ENCODE assay signal across 9 mouse cellular contexts in genomic region chr14:61012397-61012931, GRCm38 (mm10). TPM values are rescaled to one million over a fixed set of nuclear protein-coding genes. Genes with fewer than 3 reads are reported as not detected.
DNase-seq lines count a peak whose midpoint lies in the region; ATAC-seq and TF ChIP-seq lines count a peak whose summit lies in the region.
"Had no signal": no experiment of that assay in that cellular context is flagged by ENCODE, and none has a peak within 500 bp of the region (broad histone marks: within the 10 kb centered on the region; RNA-seq: fewer than 3 reads in every experiment).

No protein-coding gene starts in this region.

- peak overlapping the region; percentile 60 for H3K4me2 ChIP-seq in intestine, postnatal 0 days (replicated peaks; ENCODE audit: low read depth)
- peak overlapping the region; percentile 45 for H3K4me2 ChIP-seq in midbrain, embryonic 14.5 days (ENCODE audit: low read length)
- H3K4me2 ChIP-seq in stomach, embryonic 15.5 days, result peak overlapping the region; percentile 45

- no peak overlapping the region for H3K27ac ChIP-seq in intestine, postnatal 0 days (ENCODE audit: low read depth, low read length)
- peak overlapping the region; percentile 34; the same call in 1 of the 2 replicates for H3K27ac ChIP-seq in midbrain, embryonic 14.5 days (replicated peaks; ENCODE audit: low read depth, low read length)
- peak overlapping the region; percentile 70 for H3K27ac ChIP-seq in stomach, embryonic 15.5 days
- H3K27ac ChIP-seq: macrophage had no signal

- peak overlapping the region; percentile 23 for H3K4me3 ChIP-seq in intestine, postnatal 0 days (ENCODE audit: low read depth, low read length)
- H3K4me3 ChIP-seq in midbrain, embryonic 14.5 days (replicated peaks; ENCODE audit: low read depth, low read length), result peak overlapping the region; percentile 15
- H3K4me3 ChIP-seq in stomach, embryonic 15.5 days (replicated peaks), result peak overlapping the region; percentile 15

- H3K36me3 ChIP-seq in intestine, postnatal 0 days (ENCODE audit: control insufficient read depth, insufficient read depth), result no peaks in the 10 kb centered on the region
- H3K36me3 ChIP-seq in midbrain, embryonic 14.5 days (ENCODE audit: control insufficient read depth, insufficient read depth, low read length), result no peaks in the 10 kb centered on the region
- H3K36me3 ChIP-seq in stomach, embryonic 15.5 days, result no peaks in the 10 kb centered on the region

- H3K4me1 ChIP-seq in intestine, postnatal 0 days (replicated peaks; ENCODE audit: control insufficient read depth, insufficient read depth, low read length), result no peaks in the 10 kb centered on the region; the same call in 1 of the 2 replicates
- peaks cover 14% of the 10 kb centered on the region; the same call in 1 of the 2 replicates for H3K4me1 ChIP-seq in midbrain, embryonic 14.5 days (ENCODE audit: control insufficient read depth, insufficient read depth, low read length)
- H3K4me1 ChIP-seq in stomach, embryonic 15.5 days, result no peaks in the 10 kb centered on the region

- H3K9me3 ChIP-seq in intestine, postnatal 0 days (ENCODE audit: control insufficient read depth), result no peaks in the 10 kb centered on the region
- no peaks in the 10 kb centered on the region for H3K9me3 ChIP-seq in midbrain, embryonic 14.5 days (ENCODE audit: control insufficient read depth, low read length)
- H3K9me3 ChIP-seq in stomach, embryonic 15.5 days, result no peaks in the 10 kb centered on the region

- no peak overlapping the region for H3K9ac ChIP-seq in intestine, postnatal 0 days (ENCODE audit: low read depth, low read length)
- H3K9ac ChIP-seq in midbrain, embryonic 14.5 days (replicated peaks; ENCODE audit: low read length), result peak overlapping the region; percentile 6; the same call in 1 of the 2 replicates
- H3K9ac ChIP-seq in stomach, embryonic 15.5 days, result no peak overlapping the region

- intact Hi-C loops in left cerebral cortex, postnatal 36 days (cut with DNase I), result loop anchor here (2.0 kb wide), 1 partner anchor 24 kb away; no protein-coding TSS in a partner anchor

- TF ChIP-seq CTCF in intestine, postnatal 0 days (IDR thresholded peaks at IDR 0.05; ENCODE audit: low read depth), result no peak

- peak; percentile 93 for DNase-seq in ZHBTc4 (ENCODE audit: low read depth, low spot score)
- peak; percentile 18 to 25 for DNase-seq in cerebellum, postnatal 36 days
- DNase-seq in gastrocnemius, postnatal 25 days, result peak; percentile 22
- DNase-seq in left cerebral cortex, postnatal 36 days (ENCODE audit: low spot score in 2 of 2), result peak; percentile 73 to 74
- DNase-seq in midbrain, embryonic 14.5 days, result peak; percentile 87

- peak; percentile 81 for ATAC-seq in intestine, postnatal 0 days
- ATAC-seq in midbrain, embryonic 14.5 days (ENCODE audit: low FRiP score, low TSS enrichment), result peak; percentile 84
- peak; percentile 83 for ATAC-seq in stomach, embryonic 15.5 days (ENCODE audit: insufficient read depth, low FRiP score, low read depth)
- ATAC-seq in erythroid progenitor cell, adult 5-6 weeks (replicated peaks; ENCODE audit: low FRiP score, poor library complexity, severe bottlenecking), result no peak

- H3K27me3 ChIP-seq in intestine, postnatal 0 days (replicated peaks; ENCODE audit: control insufficient read depth, insufficient read depth, low read length), result no peaks in the 10 kb centered on the region
- H3K27me3 ChIP-seq in midbrain, embryonic 14.5 days (ENCODE audit: control insufficient read depth, insufficient read depth, low read length), result no peaks in the 10 kb centered on the region; the same call in 1 of the 2 replicates
- H3K27me3 ChIP-seq in stomach, embryonic 15.5 days (replicated peaks), result no peaks in the 10 kb centered on the region

- 5% methylated on average over 17 of the region's 17 CpGs for WGBS in intestine, postnatal 0 days
- WGBS in midbrain, embryonic 14.5 days, result under 1% methylated on average over 17 of the region's 17 CpGs
- WGBS in stomach, embryonic 15.5 days, result 6% methylated on average over 17 of the region's 17 CpGs

RNA-seq across cellular contexts. Expression of gene Tnfrsf19, which starts 33.8 kb away (rescaled TPM):
- total RNA-seq in gastrocnemius, postnatal 25 days (2021), result 1 to 10 TPM; 6.1 to 8.5 TPM
- polyA plus RNA-seq in intestine, postnatal 0 days (2015; fragmentation: Nextera tagmentation; extraction: Ambion mirVana), result 4.7 and 6.1 TPM in 2 replicates
- 10 to 100 TPM; 50.2 to 59.7 TPM for total RNA-seq in left cerebral cortex, postnatal 36 days (2021)
- 25.4 and 46.9 TPM in 2 replicates for polyA plus RNA-seq in midbrain, embryonic 14.5 days (2014; fragmentation: Nextera tagmentation; extraction: Ambion mirVana)
- 23.6 and 28.5 TPM in 2 replicates for polyA plus RNA-seq in stomach, embryonic 15.5 days (2015; fragmentation: Nextera tagmentation; extraction: Ambion mirVana)
- 1.8 TPM in 1 of 2 replicates, not detected in the other for total RNA-seq in erythroid progenitor cell, adult 5-6 weeks (2015; ENCODE audit: low replicate concordance)
- total RNA-seq in erythroid progenitor cell, adult 5-6 weeks (2017; ENCODE audit: low replicate concordance), result 1.8 and 3.2 TPM in 2 replicates
- polyA plus RNA-seq: macrophage had no signal

Comparison
In these comparisons a context has a peak if more than half of its experiments do, and no peak if none do; other contexts are left out.
1. DNase-seq: peak in every context shown above with its lines; median percentile 93 in ZHBTc4; 87 in midbrain, embryonic 14.5 days; 74 in left cerebral cortex, postnatal 36 days; 22 in gastrocnemius, postnatal 25 days; 22 in cerebellum, postnatal 36 days.
2. RNA of gene Tnfrsf19, which starts 33.8 kb away (total RNA-seq): 50.2 to 59.7 TPM in left cerebral cortex, postnatal 36 days; 6.1 to 8.5 TPM in gastrocnemius, postnatal 25 days and 1.8 to 3.2 TPM in erythroid progenitor cell, adult 5-6 weeks; every median in the first group is over 4 times any median in the second.
3. Peak in every context shown above with its lines, with median percentiles within 50 percentile points of each other: H3K4me2 ChIP-seq and H3K4me3 ChIP-seq.